Mouse (Mus musculus): ENCODE measurements around the gene Trmt61a.

- TF ChIP-seq CTCF (IDR thresholded peaks at IDR 0.05; ENCODE audit: extremely low read depth, insufficient read depth, insufficient read length, insufficient replicate concordance) (no peak), POLR2A (IDR thresholded peaks at IDR 0.05; ENCODE audit: low read depth, low read length) (no peak)
These were observed 23.1 kb downstream of the Trmt61a start for GRCm38 (mm10) chr12:111700920-111701458.
